Mouse (Mus musculus): ENCODE results near the gene Matk.

DNA sequence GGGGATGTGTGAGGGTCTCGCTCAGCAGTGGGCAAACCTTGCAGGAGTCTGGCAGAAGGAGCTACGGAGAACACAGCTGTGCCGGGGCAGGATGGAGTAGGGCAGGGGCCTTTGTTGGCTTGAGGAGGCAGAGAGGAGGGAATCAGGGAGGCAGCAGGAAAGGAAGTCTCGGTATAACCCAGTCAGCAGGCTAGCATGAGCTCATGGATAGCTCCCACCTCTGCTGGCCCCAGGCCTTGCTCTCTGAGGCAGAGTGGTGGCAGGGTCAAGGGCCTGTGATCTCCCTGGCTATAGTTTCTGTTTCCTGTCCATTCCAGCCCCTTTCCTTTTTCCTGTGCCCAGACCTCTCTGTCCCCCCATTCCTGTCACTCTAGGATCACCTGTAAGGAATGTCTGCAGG, 49.6 kb downstream of the Matk start:
- no peak for TF ChIP-seq CTCF (IDR thresholded peaks at IDR 0.05; ENCODE audit: insufficient read depth, low read length)
- no peak for TF ChIP-seq POLR2A (IDR thresholded peaks at IDR 0.05; ENCODE audit: borderline replicate concordance, extremely low read depth, low read depth, low read length)

Measured in lung, adult 2 months (tissue).